Mouse (Mus musculus): Measurements from ENCODE around the gene Pgap2. TPM values are rescaled to one million over a fixed set of nuclear protein-coding genes. Genes with fewer than 3 reads are reported as not detected.

Gene Pgap2
- 172 and 209 TPM in 2 replicates for polyA plus RNA-seq (2012; rRNA removed)

DNA sequence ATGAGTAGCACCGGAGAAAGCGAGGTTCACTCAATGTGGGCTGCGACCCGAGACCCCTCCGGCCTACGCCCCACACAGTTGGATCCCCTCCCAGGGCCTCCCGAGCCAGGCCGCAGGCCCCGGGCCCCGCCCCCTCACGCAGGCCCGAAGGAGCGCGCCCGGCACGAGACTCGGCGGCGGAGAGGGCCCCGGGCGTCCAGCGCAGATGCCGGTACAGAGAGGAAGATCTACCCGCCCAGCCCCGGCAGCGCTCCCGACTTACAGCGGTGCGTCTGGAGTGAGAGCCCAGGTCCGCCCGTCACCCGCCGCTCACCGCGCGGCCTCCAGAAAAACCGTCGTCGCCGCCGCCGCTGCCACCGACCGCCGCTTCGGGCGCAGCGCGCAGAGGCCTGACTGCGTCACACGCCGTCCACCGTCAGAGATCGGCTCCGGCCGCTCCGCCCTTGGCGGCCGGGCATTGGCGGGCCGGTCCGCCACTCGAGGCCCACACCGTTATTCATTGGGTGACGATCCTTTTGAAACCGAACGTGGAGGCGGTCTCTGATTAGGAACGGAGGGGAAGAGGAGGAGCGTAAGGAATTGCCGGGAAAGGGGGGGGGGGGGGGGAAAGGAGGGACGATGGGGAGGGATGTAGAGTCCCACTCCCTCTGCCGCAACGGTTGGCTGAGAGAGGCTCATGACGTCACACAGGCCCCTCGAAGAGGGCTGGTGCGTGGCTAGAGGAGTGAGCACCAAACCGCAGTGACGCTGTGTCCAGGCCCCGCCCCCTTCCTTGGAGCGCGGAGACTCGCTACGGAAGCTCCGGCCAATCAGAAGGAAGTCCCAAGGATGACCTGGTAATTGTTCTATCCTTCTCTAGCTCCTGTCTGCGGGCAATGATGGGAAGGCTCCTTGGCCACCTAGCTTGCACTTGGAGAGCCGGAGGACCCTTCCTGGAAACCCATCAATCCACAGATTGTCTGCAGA lies at the start of gene Pgap2, which contains the start of gene Nup98:
Gene Pgap2, plus strand, starts transcription at position 453 of the 966 bp plus-strand sequence.
Gene Nup98, minus strand, starts transcription at position 421 of the 966 bp plus-strand sequence.

GRCm38 (mm10) chr7:102255954-102256353 lies 45.9 kb downstream of the Pgap2 start, which contains the start of gene Rhog:
TSS of gene Rhog (minus strand) at chr7:102256054.

GRCm38 (mm10) chr7:102267601-102268394 lies 57.8 kb downstream of the Pgap2 start, which contains the start of gene Stim1:
TSS of gene Stim1 (plus strand) at chr7:102267806.

Other genes with a start within 250 kb of the Pgap2 start
- gene Il18bp, start 191.5 kb upstream of the Pgap2 start, polyA plus RNA-seq (2012; rRNA removed) = 5.1 and 6.9 TPM in 2 replicates
- 21.0 and 30.4 TPM in 2 replicates for gene Rnf121, start 144.7 kb upstream of the Pgap2 start, polyA plus RNA-seq (2012; rRNA removed)
- 12.3 and 12.9 TPM in 2 replicates for gene Xndc1, start 144.7 kb upstream of the Pgap2 start, polyA plus RNA-seq (2012; rRNA removed)
- gene Xntrpc, start 144.5 kb upstream of the Pgap2 start, polyA plus RNA-seq (2012; rRNA removed) = 2.1 and 3.2 TPM in 2 replicates
- not detected in 2 replicates for gene Trpc2, start 127.1 kb upstream of the Pgap2 start, polyA plus RNA-seq (2012; rRNA removed)
- 0.07 TPM in 1 of 2 replicates, not detected in the other for gene Art1, start 108.5 kb upstream of the Pgap2 start, polyA plus RNA-seq (2012; rRNA removed)
- 0.47 and 0.51 TPM in 2 replicates for gene Art5, start 100.7 kb upstream of the Pgap2 start, polyA plus RNA-seq (2012; rRNA removed)
- gene Chrna10, start 93.4 kb upstream of the Pgap2 start, polyA plus RNA-seq (2012; rRNA removed) = 0.67 and 0.78 TPM in 2 replicates
- gene Nup98, start within 50 bp of the Pgap2 start, polyA plus RNA-seq (2012; rRNA removed) = 10.7 and 11.5 TPM in 2 replicates
- 70.9 and 80.7 TPM in 2 replicates for gene Rhog, start 45.8 kb downstream of the Pgap2 start, polyA plus RNA-seq (2012; rRNA removed)
- gene Stim1, start 57.6 kb downstream of the Pgap2 start, polyA plus RNA-seq (2012; rRNA removed) = 114 and 124 TPM in 2 replicates
- 6.2 and 7.1 TPM in 2 replicates for gene Rrm1, start 231.5 kb downstream of the Pgap2 start, polyA plus RNA-seq (2012; rRNA removed)